Mouse (Mus musculus) left cerebral cortex, adult 2 months (tissue): ENCODE results near the gene Svbp. TPM values are rescaled to one million over a fixed set of nuclear protein-coding genes. Genes with fewer than 3 reads are reported as not detected.

Experiments
- DNase-seq, 2 experiments: peaks; one replicate each; pipeline ENCODE4 v3.0.0; 2021 to 2022; ENCODE audit warnings: low spot score in 2 of 2, mixed read lengths in 1 of 2; ENCODE audit errors: extremely low spot score in 1 of 2
- H3K27ac ChIP-seq: fragments of 200-600 bp; 2 replicates; pipeline ENCODE4 v1.8.1; 2022
- H3K4me3 ChIP-seq: fragments of 200-600 bp; 2 replicates; pipeline ENCODE4 v1.8.1; 2022
- CTCF ChIP-seq: fragments of 200-600 bp; IDR thresholded peaks from 2 replicates; pipeline ENCODE4 v1.8.1; 2022; ENCODE audit warnings: antibody characterized with exemption, mild to moderate bottlenecking, moderate library complexity
- intact Hi-C: fragments of 180-260 bp; cut with DNase I; formaldehyde crosslinking; loops from one replicate; pipeline ENCODE4 v1.15.1; 2025
- total RNA-seq, 2 experiments: library from RNA; stranded (reverse); gene quantifications; 2 replicates each; pipeline ENCODE4 v1.2.3; 2021

Gene Svbp
- total RNA-seq, 2 experiments from 2014 or later = 15.1 to 17.2 TPM

DNA sequence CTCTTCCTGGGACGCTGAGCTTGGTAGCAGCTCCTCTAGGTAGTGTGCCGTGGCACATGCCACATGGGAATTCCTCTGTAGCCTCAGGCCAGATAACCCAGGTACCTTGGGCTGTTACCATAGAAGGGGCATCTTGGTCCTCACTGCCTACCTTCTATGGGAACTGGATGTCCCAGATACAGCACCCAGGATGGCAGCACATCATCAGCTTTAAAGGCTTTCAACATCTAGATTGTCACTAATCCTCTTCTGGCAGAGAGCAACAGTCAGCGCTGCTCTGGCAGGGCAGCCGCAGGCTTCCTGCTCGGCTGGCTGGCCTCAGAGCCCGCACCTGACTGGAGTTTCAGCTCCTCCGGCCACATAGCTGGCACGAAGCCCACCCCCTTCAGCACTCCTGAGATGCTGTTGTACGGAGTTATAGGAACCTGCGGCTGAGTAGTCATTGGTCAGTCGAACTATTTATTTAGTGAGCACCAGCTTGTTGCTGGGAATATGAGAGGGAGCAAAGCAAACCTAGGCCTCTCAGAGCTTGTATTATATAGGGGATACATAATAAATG lies 53.4 kb downstream of the Svbp start:
- DNase-seq = no peak
- no peak overlapping the region for H3K4me3 ChIP-seq
- H3K27ac ChIP-seq = no peak overlapping the region
- no peak for TF ChIP-seq CTCF
- intact Hi-C loops = loop anchor here (5.0 to 10.0 kb wide), 4 partner anchors 166 to 876 kb away; partner anchors contain the start of gene Ccdc30

Other genes with a start within 250 kb of the Svbp start
- gene Lao1, start 233.7 kb upstream of the Svbp start, total RNA-seq = under 1 TPM in 1 of 2 experiments, not detected in 1; 0.23 TPM
- gene Slc2a1, start 86.6 kb upstream of the Svbp start, total RNA-seq = 100 to 1,000 TPM in 1 of 2 experiments, 10 to 100 TPM in 1; 92.2 to 127 TPM
- 1 to 10 TPM; 7.5 to 7.8 TPM for gene Zfp691, start 21.1 kb upstream of the Svbp start, total RNA-seq
- under 1 TPM; 0.40 to 0.54 TPM for gene Ermap, start 5.3 kb upstream of the Svbp start, total RNA-seq
- gene Tmem269, start 22.9 kb downstream of the Svbp start, total RNA-seq = under 1 TPM; 0.44 to 0.57 TPM
- 10 to 100 TPM; 28.5 to 30.4 TPM for gene AU022252, start 37.4 kb downstream of the Svbp start, total RNA-seq
- 1 to 10 TPM; 8.0 to 8.9 TPM for gene P3h1, start 37.6 kb downstream of the Svbp start, total RNA-seq
- gene Cldn19, start 60.1 kb downstream of the Svbp start, total RNA-seq = under 1 TPM; 0.18 to 0.30 TPM
- 100 to 1,000 TPM; 191 to 223 TPM for gene Ybx1, start 99.3 kb downstream of the Svbp start, total RNA-seq
- 10 to 100 TPM; 14.1 to 20.8 TPM for gene Ppih, start 125.2 kb downstream of the Svbp start, total RNA-seq
- 10 to 100 TPM; 19.6 to 20.8 TPM for gene Ccdc30, start 220.2 kb downstream of the Svbp start, total RNA-seq
- gene Ppcs, start 227.1 kb downstream of the Svbp start, total RNA-seq = 1 to 10 TPM; 5.7 to 7.0 TPM
- gene Zmynd12, start 227.5 kb downstream of the Svbp start, total RNA-seq = under 1 TPM; 0.30 to 0.36 TPM